Mouse (Mus musculus): ENCODE measurements around the gene Arhgap18.

DNA sequence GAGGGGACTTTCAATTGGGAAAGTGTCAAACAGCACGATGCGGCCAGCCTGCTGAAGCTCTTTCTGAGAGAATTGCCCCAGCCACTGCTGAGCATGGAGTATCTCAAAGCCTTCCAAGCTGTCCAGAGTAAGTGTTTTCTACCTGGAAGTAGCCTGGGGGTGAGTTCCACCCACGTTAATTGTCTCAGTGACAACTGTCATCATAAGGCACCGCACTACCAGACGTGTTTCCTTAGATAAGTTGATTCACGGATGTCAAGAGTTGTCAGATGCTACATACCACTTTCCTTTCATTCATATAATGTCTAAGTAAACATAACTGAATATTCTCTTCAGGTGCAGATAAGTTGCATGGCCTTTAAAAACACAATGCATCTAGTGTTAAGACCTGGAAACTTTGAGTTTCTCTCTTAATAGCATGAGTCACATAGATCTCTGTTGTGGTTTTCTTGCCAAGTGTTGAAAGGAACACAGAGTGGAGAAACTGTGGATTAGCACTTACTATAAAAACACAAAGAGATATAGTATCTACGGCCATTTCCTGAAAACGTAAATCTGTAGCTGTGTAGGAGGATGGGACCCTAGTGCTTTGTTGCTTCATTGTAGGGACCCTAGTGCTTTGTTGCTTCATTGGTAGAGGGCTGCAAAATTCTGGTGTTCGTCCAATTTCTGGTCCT, 125.8 kb downstream of the Arhgap18 start:
- TF ChIP-seq CTCF (IDR thresholded peaks at IDR 0.05; ENCODE audit: extremely low read depth, insufficient read depth, low read length), result no peak
- TF ChIP-seq POLR2A (IDR thresholded peaks at IDR 0.05; ENCODE audit: extremely low read depth, insufficient read depth, low read length), result no peak

All from cortical plate, adult 2 months (tissue).